Mouse (Mus musculus): ENCODE results near the gene Prpf4b. TPM values are rescaled to one million over a fixed set of nuclear protein-coding genes. Genes with fewer than 3 reads are reported as not detected.

The Prpf4b gene
- total RNA-seq (2014; rRNA removed) (37.5 and 46.5 TPM in 2 replicates), polyA plus RNA-seq (2015; fragmentation: Nextera tagmentation; extraction: Ambion mirVana) (54.7 and 65.2 TPM in 2 replicates)

DNA sequence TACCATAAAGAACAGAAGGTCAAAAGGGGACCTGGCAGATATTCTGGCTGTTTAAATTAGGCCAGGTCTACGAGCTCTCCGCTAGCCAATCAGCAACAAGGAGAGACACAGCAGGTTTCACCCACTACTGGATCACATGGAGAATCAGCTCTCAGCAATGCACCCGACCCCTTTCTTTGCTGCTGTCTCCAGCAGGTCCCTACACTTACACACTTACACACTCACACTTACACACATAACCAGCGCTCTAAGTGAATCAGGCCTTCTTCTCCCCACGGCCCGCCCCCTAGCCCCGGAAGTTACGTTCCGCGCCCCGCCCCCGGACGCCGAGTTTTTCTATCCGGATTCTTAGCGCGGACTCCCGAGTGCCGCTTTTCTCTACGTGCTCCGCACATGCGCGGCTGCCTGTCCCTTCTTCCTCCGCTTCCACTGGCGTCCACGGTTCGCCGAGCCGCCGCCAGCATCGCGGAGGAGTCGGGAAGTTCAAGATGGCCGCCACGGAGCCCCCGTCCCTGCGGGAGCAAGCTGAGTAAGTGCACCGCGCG, at the start of gene Prpf4b:
Gene Prpf4b (plus strand): TSS at position 137 of the 545 bp plus-strand sequence.
- ATAC-seq (ENCODE audit: low FRiP score) (peak; percentile 85), DNase-seq (ENCODE audit: low spot score) (peak; percentile 96)
- Histone ChIP-seq H3K4me1 (ENCODE audit: insufficient read depth, low read length) (peaks cover 13% of the 10 kb centered on the region; the same call in 1 of the 2 replicates), H3K36me3 (ENCODE audit: insufficient read depth, low read length) (no peaks in the 10 kb centered on the region), H3K4me2 (ENCODE audit: low read depth, low read length, poor library complexity, severe bottlenecking) (peak within 1 kb of the TSS; percentile 71), H3K9ac (replicated peaks; ENCODE audit: low read length, poor library complexity, severe bottlenecking) (peak within 1 kb of the TSS; percentile 80), H3K27me3 (ENCODE audit: insufficient read depth, low read length) (no peaks in the 10 kb centered on the region), H3K4me3 (ENCODE audit: low read depth, low read length) (peak within 1 kb of the TSS; percentile 63), H3K9me3 (ENCODE audit: low read length) (no peaks in the 10 kb centered on the region), H3K27ac (ENCODE audit: low read depth, low read length) (peak within 1 kb of the TSS; percentile 91)
- 2% methylated on average over 40 of the region's 40 CpGs for WGBS
- no peak for TF ChIP-seq CTCF (IDR thresholded peaks at IDR 0.05)

DNA sequence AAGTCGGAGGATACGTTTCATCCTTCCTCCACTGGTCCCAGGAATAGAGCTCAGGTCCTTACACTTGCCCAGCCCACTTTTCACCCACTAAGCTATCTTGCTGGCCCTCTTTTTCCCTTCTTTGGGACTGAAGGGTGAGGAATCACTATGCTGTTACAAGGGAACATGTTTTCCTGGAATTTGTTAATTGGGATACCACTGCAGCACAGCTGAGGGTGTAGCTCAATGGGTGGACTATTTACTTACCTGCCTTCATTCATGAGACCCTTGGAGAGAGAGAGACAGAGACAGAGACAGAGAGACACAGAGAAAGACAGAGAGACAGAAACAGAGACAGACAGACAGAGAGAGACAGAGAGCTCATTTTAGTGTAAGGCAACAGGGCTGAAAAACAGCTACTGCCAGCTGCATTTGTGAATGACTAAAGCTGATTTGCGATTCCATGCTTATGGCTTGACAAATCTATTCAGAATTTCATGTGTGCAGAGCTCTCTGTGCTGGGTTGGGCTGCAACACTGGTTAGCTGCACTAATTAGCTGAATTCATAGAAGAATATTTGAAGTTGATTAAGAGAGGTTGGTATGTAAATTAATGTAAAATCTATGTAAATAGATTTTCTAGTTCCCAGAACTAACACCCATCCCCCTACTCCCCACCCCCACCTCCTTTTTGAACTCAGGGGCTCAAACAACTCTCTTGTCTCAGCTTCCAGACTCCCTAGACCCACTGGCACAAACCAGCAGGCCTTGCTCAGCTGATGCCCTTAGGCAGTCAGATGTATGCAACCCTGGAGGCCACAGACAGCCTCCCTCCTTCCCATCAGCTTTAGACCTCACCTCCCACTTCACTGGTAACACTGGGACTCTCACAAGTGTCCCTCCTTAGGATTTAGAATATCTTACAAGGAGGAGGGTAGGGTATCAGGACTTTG, 48.1 kb upstream of the Prpf4b start:
- no peaks in the 10 kb centered on the region for H3K27me3 ChIP-seq (ENCODE audit: insufficient read depth, low read length)
- no peak overlapping the region for H3K4me3 ChIP-seq (ENCODE audit: low read depth, low read length)
- H3K4me2 ChIP-seq (ENCODE audit: low read depth, low read length, poor library complexity, severe bottlenecking): no peak overlapping the region
- TF ChIP-seq CTCF (IDR thresholded peaks at IDR 0.05): no peak
- H3K36me3 ChIP-seq (ENCODE audit: insufficient read depth, low read length): no peaks in the 10 kb centered on the region
- no peak overlapping the region for H3K9ac ChIP-seq (replicated peaks; ENCODE audit: low read length, poor library complexity, severe bottlenecking)
- no peak for DNase-seq (ENCODE audit: low spot score)
- WGBS: 61% methylated on average over 3 of the region's 3 CpGs
- no peaks in the 10 kb centered on the region for H3K4me1 ChIP-seq (ENCODE audit: insufficient read depth, low read length)
- H3K9me3 ChIP-seq (ENCODE audit: low read length): no peaks in the 10 kb centered on the region
- H3K27ac ChIP-seq (ENCODE audit: low read depth, low read length): no peak overlapping the region
- ATAC-seq (ENCODE audit: low FRiP score): peak; percentile 69; the same call in 1 of the 2 replicates

DNA sequence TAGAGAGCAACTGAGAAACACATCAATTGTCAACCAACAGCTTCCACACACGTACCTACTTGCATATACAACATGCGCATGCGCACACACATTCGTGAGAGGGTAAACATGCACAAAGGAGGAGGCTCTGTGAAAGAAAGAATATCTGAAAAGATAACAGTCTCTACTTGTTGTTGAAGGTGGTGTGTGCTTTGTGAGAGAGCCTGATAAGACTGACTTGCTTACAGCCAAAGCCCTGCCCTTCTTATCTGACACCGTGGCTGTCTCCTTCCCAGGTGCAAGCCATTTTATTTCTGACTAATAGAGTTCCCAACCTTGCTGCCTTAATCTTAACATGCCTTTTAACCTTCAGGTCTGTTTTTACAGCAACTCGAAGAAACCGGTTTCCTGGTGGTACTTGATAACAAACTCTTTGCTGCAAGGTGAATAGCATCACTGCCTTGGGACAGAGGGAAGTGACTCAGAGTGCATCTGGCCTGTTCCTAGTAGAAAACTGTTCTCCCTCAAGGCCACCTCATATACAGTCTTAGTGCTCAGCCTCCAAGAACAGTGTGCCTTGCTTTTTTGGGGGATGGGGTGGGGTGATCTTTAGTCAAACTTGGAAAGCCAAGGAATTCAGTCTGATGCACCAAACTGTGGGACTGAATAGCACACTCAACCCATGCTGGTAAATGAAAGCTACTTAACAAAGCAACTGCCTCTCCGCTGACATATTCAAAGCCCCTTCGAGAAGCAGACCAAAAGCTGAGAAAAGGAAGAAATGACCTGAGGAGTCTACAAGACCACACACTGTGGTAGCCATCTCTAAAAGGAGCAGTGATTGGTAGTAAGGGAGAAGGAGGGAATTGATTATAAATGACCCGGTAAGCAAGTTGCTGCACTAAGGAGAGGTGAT, 46.9 kb upstream of the Prpf4b start:
- no peak overlapping the region for H3K27ac ChIP-seq (ENCODE audit: low read depth, low read length)
- ATAC-seq (ENCODE audit: low FRiP score) (no peak), DNase-seq (ENCODE audit: low spot score) (no peak)
- H3K4me1 ChIP-seq (ENCODE audit: insufficient read depth, low read length): no peaks in the 10 kb centered on the region
- WGBS: 57% methylated on average over 10 of the region's 10 CpGs
- H3K4me3 ChIP-seq (ENCODE audit: low read depth, low read length): no peak overlapping the region
- H3K4me2 ChIP-seq (ENCODE audit: low read depth, low read length, poor library complexity, severe bottlenecking): no peak overlapping the region
- no peaks in the 10 kb centered on the region for H3K9me3 ChIP-seq (ENCODE audit: low read length)
- H3K9ac ChIP-seq (replicated peaks; ENCODE audit: low read length, poor library complexity, severe bottlenecking): no peak overlapping the region
- no peaks in the 10 kb centered on the region for H3K27me3 ChIP-seq (ENCODE audit: insufficient read depth, low read length)
- H3K36me3 ChIP-seq (ENCODE audit: insufficient read depth, low read length): no peaks in the 10 kb centered on the region
- TF ChIP-seq CTCF (IDR thresholded peaks at IDR 0.05): no peak

DNA sequence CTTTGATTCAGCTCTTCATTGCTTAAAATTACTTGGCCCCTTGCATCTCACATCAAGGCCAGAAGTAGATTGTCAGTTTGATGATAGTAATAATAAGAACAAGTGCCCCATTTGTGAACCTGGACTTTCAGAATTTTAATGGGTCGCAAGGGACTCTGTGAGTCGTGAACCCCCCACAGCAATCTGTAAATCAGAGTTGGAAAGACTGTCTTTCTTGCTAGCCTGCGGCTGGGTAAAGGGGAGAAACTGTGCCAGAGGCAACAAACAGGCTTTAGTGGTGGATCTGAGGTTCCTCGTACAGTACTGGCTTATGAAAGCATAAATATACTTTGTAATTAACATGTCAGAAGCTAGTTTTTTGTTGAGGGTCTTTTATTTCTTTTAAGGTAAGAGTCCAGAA, 32.3 kb upstream of the Prpf4b start:
- Histone ChIP-seq H3K27ac (ENCODE audit: low read depth, low read length) (no peak overlapping the region), H3K4me1 (ENCODE audit: insufficient read depth, low read length) (no peaks in the 10 kb centered on the region), H3K9ac (replicated peaks; ENCODE audit: low read length, poor library complexity, severe bottlenecking) (no peak overlapping the region), H3K4me2 (ENCODE audit: low read depth, low read length, poor library complexity, severe bottlenecking) (no peak overlapping the region), H3K36me3 (ENCODE audit: insufficient read depth, low read length) (no peaks in the 10 kb centered on the region), H3K4me3 (ENCODE audit: low read depth, low read length) (no peak overlapping the region), H3K27me3 (ENCODE audit: insufficient read depth, low read length) (no peaks in the 10 kb centered on the region), H3K9me3 (ENCODE audit: low read length) (no peaks in the 10 kb centered on the region)
- TF ChIP-seq CTCF (IDR thresholded peaks at IDR 0.05): no peak
- WGBS: 86% methylated on average over 4 of the region's 4 CpGs
- ATAC-seq (ENCODE audit: low FRiP score) (no peak), DNase-seq (ENCODE audit: low spot score) (no peak)

DNA sequence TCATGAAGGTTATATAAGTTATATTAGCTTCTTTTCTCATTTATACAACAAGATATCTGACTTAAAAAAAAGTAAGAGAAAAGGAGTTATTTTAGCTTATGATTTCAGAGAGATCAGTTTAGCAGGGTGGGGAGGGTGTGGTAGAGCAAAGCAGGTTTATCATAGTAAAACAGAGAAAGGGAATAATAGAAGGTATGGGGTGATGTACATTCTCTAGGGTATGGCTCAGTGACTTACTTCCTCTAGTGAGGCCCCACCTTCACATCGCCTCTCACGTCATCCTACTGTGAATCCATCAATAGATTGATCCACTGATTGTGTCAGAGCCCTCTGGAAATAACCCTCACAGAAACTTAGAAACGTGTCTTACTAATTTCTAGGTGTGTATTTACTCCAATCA, 24.3 kb upstream of the Prpf4b start:
- no peak for TF ChIP-seq CTCF (IDR thresholded peaks at IDR 0.05)
- no peaks in the 10 kb centered on the region for H3K4me1 ChIP-seq (ENCODE audit: insufficient read depth, low read length)
- H3K4me2 ChIP-seq (ENCODE audit: low read depth, low read length, poor library complexity, severe bottlenecking): no peak overlapping the region
- no peak overlapping the region for H3K9ac ChIP-seq (replicated peaks; ENCODE audit: low read length, poor library complexity, severe bottlenecking)
- no peaks in the 10 kb centered on the region for H3K36me3 ChIP-seq (ENCODE audit: insufficient read depth, low read length)
- WGBS: 95% methylated on average over 3 of the region's 3 CpGs
- no peak overlapping the region for H3K4me3 ChIP-seq (ENCODE audit: low read depth, low read length)
- ATAC-seq (ENCODE audit: low FRiP score) (no peak), DNase-seq (ENCODE audit: low spot score) (no peak)
- H3K9me3 ChIP-seq (ENCODE audit: low read length): 0 out of 2 replicates have a peak, but pooled peaks cover 7% of the 10 kb centered on the region
- no peaks in the 10 kb centered on the region for H3K27me3 ChIP-seq (ENCODE audit: insufficient read depth, low read length)
- no peak overlapping the region for H3K27ac ChIP-seq (ENCODE audit: low read depth, low read length)
